Mouse (Mus musculus): ENCODE measurements at regions not wholly inside any gene's neighbourhood (a gene's known extent, or its start where the extent isn't known, plus 50 kb on each side); places are given as distances from the start of the nearest gene placed in this dataset.

- Histone ChIP-seq H3K9ac (no peak overlapping the region), H3K27ac (replicated peaks) (no peak overlapping the region), H3K4me2 (no peak overlapping the region), H3K9me3 (no peaks in the 10 kb centered on the region), H3K27me3 (replicated peaks) (no peaks in the 10 kb centered on the region), H3K36me3 (no peaks in the 10 kb centered on the region), H3K4me3 (no peak overlapping the region), H3K4me1 (peaks cover 11% of the 10 kb centered on the region; the same call in 1 of the 2 replicates)
- ATAC-seq (ENCODE audit: extremely low read depth, insufficient number of reproducible peaks, low FRiP score, low TSS enrichment) = no peak
- 70% methylated on average over 4 of the region's 4 CpGs for WGBS
These were observed 169.2 kb upstream of the Otx2 start for GRCm38 (mm10) chr14:48842861-48843260.

DNA sequence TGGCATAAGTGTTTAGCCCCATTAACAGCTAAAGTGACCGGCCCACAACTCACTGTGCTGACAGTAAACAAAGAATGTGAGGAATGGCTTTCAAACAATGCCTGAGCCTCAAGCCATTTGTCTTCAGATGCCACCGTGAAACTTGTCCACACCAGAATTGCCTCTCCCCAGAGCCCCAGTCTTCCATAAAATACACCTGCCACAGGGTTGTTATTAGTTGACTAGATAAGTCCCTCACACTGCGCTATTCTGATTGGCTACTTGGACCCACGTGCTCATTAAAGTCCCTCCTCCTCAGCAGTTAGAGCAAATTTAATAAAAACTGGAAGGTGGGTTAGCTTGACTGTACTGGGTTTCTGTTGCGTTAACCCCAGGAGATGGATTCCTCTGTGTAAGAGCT is 167.7 kb upstream of the Otx2 start:
- ATAC-seq (ENCODE audit: extremely low read depth, insufficient number of reproducible peaks, low FRiP score, low TSS enrichment) = no peak
- no peak overlapping the region for H3K9ac ChIP-seq
- no peaks in the 10 kb centered on the region for H3K9me3 ChIP-seq
- no peak overlapping the region for H3K27ac ChIP-seq (replicated peaks)
- no peaks in the 10 kb centered on the region for H3K27me3 ChIP-seq (replicated peaks)
- 54% methylated on average over 5 of the region's 5 CpGs for WGBS
- H3K4me3 ChIP-seq = no peak overlapping the region
- H3K36me3 ChIP-seq = no peaks in the 10 kb centered on the region
- H3K4me1 ChIP-seq = peaks cover 11% of the 10 kb centered on the region; the same call in 1 of the 2 replicates
- no peak overlapping the region for H3K4me2 ChIP-seq

- H3K36me3 ChIP-seq = no peaks in the 10 kb centered on the region
- WGBS = 72% methylated on average over 6 of the region's 6 CpGs
- no peaks in the 10 kb centered on the region for H3K27me3 ChIP-seq (replicated peaks)
- H3K4me3 ChIP-seq = no peak overlapping the region
- ATAC-seq (ENCODE audit: extremely low read depth, insufficient number of reproducible peaks, low FRiP score, low TSS enrichment) = no peak
- H3K9ac ChIP-seq = no peak overlapping the region
- 0 out of 2 replicates have a peak, but pooled peaks cover 3% of the 10 kb centered on the region for H3K4me1 ChIP-seq
- no peaks in the 10 kb centered on the region for H3K9me3 ChIP-seq
- H3K4me2 ChIP-seq = no peak overlapping the region
- no peak overlapping the region for H3K27ac ChIP-seq (replicated peaks)
These were observed 163.6 kb upstream of the Otx2 start for GRCm38 (mm10) chr14:48837181-48837580.

DNA sequence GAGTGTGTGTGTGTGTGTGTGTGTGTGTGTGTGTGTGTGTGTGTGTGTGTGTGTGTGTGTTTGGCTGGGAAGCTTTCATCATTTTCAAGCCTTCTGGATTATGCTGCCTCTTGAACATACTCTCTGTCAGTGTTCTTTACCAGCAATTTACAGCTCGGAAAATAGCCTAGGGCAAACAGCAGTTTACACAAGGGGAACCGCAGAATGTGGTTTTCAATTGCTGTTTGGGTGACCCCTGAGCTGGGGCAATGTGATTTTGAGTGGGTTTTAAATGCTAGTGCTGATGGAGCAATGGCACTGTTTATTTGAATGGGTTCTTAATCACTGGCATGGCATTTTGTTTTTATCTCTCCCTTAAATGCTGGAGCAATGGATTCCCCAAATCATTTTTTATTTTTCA is 162.5 kb upstream of the Otx2 start:
- Histone ChIP-seq H3K27ac (replicated peaks) (no peak overlapping the region), H3K4me1 (0 out of 2 replicates have a peak, but pooled peaks cover 3% of the 10 kb centered on the region), H3K36me3 (no peaks in the 10 kb centered on the region), H3K9ac (no peak overlapping the region), H3K4me2 (no peak overlapping the region), H3K4me3 (no peak overlapping the region), H3K27me3 (replicated peaks) (no peaks in the 10 kb centered on the region), H3K9me3 (no peaks in the 10 kb centered on the region)
- WGBS = 77% methylated on average over 2 of the region's 2 CpGs
- ATAC-seq (ENCODE audit: extremely low read depth, insufficient number of reproducible peaks, low FRiP score, low TSS enrichment) = no peak

GRCm38 (mm10) chr14:48834416-48834815 is 160.8 kb upstream of the Otx2 start:
- ATAC-seq (ENCODE audit: extremely low read depth, insufficient number of reproducible peaks, low FRiP score, low TSS enrichment) = no peak
- no peak overlapping the region for H3K9ac ChIP-seq
- H3K27ac ChIP-seq (replicated peaks) = no peak overlapping the region
- H3K36me3 ChIP-seq = no peaks in the 10 kb centered on the region
- no peaks in the 10 kb centered on the region for H3K27me3 ChIP-seq (replicated peaks)
- H3K4me2 ChIP-seq = no peak overlapping the region
- H3K9me3 ChIP-seq = no peaks in the 10 kb centered on the region
- 95% methylated on average over 2 of the region's 2 CpGs for WGBS
- H3K4me3 ChIP-seq = no peak overlapping the region
- H3K4me1 ChIP-seq = 0 out of 2 replicates have a peak, but pooled peaks cover 3% of the 10 kb centered on the region

- H3K27me3 ChIP-seq (replicated peaks) = no peaks in the 10 kb centered on the region
- no peaks in the 10 kb centered on the region for H3K9me3 ChIP-seq
- no peak for ATAC-seq (ENCODE audit: extremely low read depth, insufficient number of reproducible peaks, low FRiP score, low TSS enrichment)
- H3K9ac ChIP-seq = no peak overlapping the region
- no peak overlapping the region for H3K4me2 ChIP-seq
- no peak overlapping the region for H3K4me3 ChIP-seq
- H3K36me3 ChIP-seq = no peaks in the 10 kb centered on the region
- WGBS = 52% methylated on average over 5 of the region's 5 CpGs
- no peaks in the 10 kb centered on the region for H3K4me1 ChIP-seq
- no peak overlapping the region for H3K27ac ChIP-seq (replicated peaks)
These were observed 152.8 kb upstream of the Otx2 start for GRCm38 (mm10) chr14:48826421-48826820.

- Histone ChIP-seq H3K27me3 (replicated peaks) (no peaks in the 10 kb centered on the region), H3K4me2 (no peak overlapping the region), H3K4me1 (no peaks in the 10 kb centered on the region), H3K9ac (no peak overlapping the region), H3K36me3 (no peaks in the 10 kb centered on the region), H3K9me3 (no peaks in the 10 kb centered on the region), H3K4me3 (no peak overlapping the region), H3K27ac (replicated peaks) (no peak overlapping the region)
- 57% methylated on average over 3 of the region's 3 CpGs for WGBS
- ATAC-seq (ENCODE audit: extremely low read depth, insufficient number of reproducible peaks, low FRiP score, low TSS enrichment) = no peak
These were observed 150.8 kb upstream of the Otx2 start for GRCm38 (mm10) chr14:48824375-48824774.

DNA sequence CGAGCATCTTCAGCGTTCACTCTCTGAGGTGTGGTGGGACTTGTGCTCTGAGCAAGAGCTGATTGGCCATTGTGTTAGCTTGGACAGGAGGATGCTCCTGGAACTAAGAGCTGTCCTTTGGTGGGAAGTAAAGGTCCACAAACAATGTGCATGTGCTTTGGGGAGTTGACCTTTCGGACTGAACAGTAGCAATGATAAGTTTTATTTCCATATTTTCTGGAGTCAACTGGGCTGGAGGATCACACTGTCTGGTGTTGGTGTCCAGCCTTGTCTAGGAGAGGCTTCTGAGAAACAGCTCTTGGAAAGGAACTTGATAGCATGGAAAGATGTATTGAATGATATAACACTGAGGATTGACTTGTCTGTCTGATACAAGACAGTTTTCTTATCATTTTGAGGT is 142.3 kb upstream of the Otx2 start:
- ATAC-seq (ENCODE audit: extremely low read depth, insufficient number of reproducible peaks, low FRiP score, low TSS enrichment) = no peak
- Histone ChIP-seq H3K27me3 (replicated peaks) (no peaks in the 10 kb centered on the region), H3K9ac (no peak overlapping the region), H3K4me2 (no peak overlapping the region), H3K27ac (replicated peaks) (no peak overlapping the region), H3K9me3 (no peaks in the 10 kb centered on the region), H3K36me3 (no peaks in the 10 kb centered on the region), H3K4me1 (no peaks in the 10 kb centered on the region), H3K4me3 (no peak overlapping the region)
- WGBS = 84% methylated on average over 3 of the region's 3 CpGs

DNA sequence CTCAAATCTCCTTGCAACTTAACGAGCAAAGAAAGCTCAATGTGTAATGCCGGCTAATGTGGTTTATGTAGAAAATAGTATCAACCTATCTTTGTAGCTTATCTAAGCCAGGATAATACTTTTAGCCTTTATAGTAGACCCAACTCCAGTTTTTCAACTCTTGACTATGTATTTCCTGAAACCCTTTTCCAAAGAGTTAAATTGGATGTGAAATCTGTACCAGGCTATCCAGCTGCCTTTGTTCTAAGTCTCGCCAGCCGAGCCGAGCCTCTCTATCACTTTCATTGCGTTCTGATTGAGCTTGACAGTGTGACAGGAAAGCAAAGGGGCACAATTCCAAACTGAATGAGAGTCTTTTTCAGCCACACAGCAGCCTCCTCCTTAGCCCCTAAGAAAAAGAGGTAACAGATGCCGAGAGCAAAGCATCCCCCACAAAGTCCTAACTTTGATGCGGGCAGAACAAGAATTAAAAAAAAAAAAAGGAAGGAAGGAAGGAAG is 141.7 kb upstream of the Otx2 start:
- no peak for ATAC-seq (ENCODE audit: extremely low read depth, insufficient number of reproducible peaks, low FRiP score, low TSS enrichment)

DNA sequence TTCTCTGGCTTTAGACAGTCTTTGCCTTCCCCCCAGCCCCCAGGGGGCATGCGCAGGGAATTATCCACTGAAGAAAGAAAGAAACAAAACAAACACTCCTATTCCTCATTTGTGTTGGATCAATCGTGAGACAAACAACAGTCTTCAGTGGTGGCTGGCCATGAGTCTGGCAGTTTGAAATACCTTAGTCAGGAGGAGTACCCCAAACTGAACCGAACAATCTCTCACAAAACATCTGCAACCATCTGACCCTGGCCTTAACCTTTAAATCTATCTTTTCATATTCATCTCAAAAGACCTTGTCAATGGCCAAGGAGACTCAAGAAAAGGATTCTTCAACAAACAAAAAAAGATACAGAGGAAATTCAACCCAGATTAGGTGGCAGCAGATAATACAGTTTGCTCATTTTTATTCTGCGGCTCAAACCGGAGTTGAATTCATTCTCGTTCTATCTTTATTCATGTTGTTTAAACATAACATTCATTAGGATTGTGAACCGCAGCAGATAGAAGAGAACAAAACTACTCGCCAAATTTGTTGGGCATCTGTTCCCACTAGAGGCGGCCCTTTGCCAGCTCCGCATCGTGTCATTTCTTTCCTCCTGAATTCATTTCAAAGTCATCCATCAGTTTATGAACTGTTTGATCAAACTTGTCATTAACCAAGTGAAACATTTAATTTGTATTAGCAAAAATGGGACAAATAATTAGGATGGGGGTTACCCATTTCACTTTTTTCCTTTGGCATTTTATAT is 139.3 kb upstream of the Otx2 start:
- Histone ChIP-seq H3K9me3 (no peaks in the 10 kb centered on the region), H3K36me3 (no peaks in the 10 kb centered on the region), H3K4me1 (no peaks in the 10 kb centered on the region), H3K27me3 (replicated peaks) (no peaks in the 10 kb centered on the region), H3K9ac (no peak overlapping the region), H3K27ac (replicated peaks) (no peak overlapping the region), H3K4me2 (no peak overlapping the region), H3K4me3 (no peak overlapping the region)
- ATAC-seq (ENCODE audit: extremely low read depth, insufficient number of reproducible peaks, low FRiP score, low TSS enrichment) = no peak
- 80% methylated on average over 11 of the region's 11 CpGs for WGBS

More for the DNA sequence above, 141.7 kb upstream of the Otx2 start:
- 61% methylated on average over 8 of the region's 8 CpGs for WGBS
- Histone ChIP-seq H3K4me2 (no peak overlapping the region), H3K27me3 (replicated peaks) (no peaks in the 10 kb centered on the region), H3K9me3 (no peaks in the 10 kb centered on the region), H3K4me1 (no peaks in the 10 kb centered on the region), H3K4me3 (no peak overlapping the region), H3K27ac (replicated peaks) (no peak overlapping the region), H3K9ac (no peak overlapping the region), H3K36me3 (no peaks in the 10 kb centered on the region)

DNA sequence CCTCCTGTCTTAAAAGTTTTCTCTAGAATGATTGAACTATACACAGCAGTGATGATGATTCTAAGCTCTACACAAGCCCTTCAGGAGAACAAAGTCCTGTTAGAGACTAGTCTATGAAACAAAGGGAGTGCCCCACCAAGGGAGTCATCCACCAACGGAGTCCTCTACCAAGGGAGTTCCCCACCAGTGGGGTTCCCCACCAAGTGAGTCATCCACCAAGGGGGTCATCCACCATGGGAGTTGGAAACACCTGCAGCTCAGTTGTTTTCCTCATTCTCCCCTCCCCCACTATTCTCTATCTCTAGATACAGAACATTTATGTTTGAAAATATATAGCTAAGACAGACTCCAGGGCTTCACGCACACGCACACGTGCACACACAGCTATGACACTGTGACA is 130.5 kb upstream of the Otx2 start:
- Histone ChIP-seq H3K36me3 (no peaks in the 10 kb centered on the region), H3K4me2 (no peak overlapping the region), H3K4me1 (0 out of 2 replicates have a peak, but pooled peaks cover 2% of the 10 kb centered on the region), H3K27me3 (replicated peaks) (no peaks in the 10 kb centered on the region), H3K9ac (no peak overlapping the region), H3K4me3 (no peak overlapping the region), H3K9me3 (no peaks in the 10 kb centered on the region), H3K27ac (replicated peaks) (no peak overlapping the region)
- ATAC-seq (ENCODE audit: extremely low read depth, insufficient number of reproducible peaks, low FRiP score, low TSS enrichment) = no peak
- 85% methylated on average over 4 of the region's 4 CpGs for WGBS

DNA sequence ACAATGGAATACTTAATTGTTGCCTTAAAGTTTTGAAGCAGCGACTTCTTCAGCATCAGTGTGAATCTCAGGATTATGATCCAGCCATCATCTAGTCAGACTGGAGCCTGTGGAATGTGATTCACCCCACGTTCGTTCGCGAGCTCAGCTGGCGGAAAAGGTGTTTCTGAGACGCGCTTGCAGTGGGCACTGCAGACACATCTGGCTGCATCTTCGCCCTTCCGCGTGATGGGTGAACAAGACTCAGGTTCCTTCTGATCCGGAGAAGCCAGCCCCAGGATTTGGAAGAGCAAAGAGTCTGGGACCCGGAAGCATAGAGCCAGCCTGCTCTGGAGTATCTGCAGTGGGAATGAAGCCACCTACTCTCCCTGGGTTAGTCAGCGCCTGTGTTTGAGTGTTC is 127.7 kb upstream of the Otx2 start:
- H3K27me3 ChIP-seq (replicated peaks) = no peaks in the 10 kb centered on the region
- H3K9ac ChIP-seq = no peak overlapping the region
- H3K36me3 ChIP-seq = no peaks in the 10 kb centered on the region
- H3K4me3 ChIP-seq = peak overlapping the region; percentile 9; the same call in 1 of the 2 replicates
- 0 out of 2 replicates have a peak, but pooled peaks cover 2% of the 10 kb centered on the region for H3K4me1 ChIP-seq
- no peaks in the 10 kb centered on the region for H3K9me3 ChIP-seq
- peak overlapping the region; percentile 37; the same call in 1 of the 2 replicates for H3K4me2 ChIP-seq
- no peak overlapping the region for H3K27ac ChIP-seq (replicated peaks)
- 51% methylated on average over 14 of the region's 14 CpGs for WGBS
- no peak for ATAC-seq (ENCODE audit: extremely low read depth, insufficient number of reproducible peaks, low FRiP score, low TSS enrichment)
